In the genomic region with DNA sequence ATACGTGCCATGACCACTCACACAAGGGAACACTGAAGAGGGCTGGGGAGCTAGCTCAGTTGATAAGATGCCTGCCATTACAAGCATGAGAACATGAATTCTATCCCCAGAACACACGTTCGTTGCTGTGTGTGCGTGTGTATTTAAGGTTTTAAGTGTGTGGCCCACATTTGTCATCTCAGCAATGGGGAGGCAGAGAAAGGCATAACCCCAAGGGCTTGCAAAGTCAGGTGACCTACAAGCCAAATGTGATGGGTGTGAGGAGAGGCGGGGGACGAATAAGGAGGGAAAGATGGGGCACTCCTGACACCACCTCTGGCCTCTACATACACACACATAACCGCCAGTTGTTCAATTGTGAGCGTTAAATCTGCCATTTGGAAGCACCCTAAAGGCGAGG, we compare ENCODE assay signal across 8 mouse cellular contexts.
A peak's percentile ranks its signal among the peaks of the same experiment; 100 is the strongest.
DNase-seq lines count a peak whose midpoint lies in the region; ATAC-seq and TF ChIP-seq lines count a peak whose summit lies in the region.

No protein-coding gene starts in this region.

- WGBS in kidney, embryonic 15.5 days = 78% methylated on average over 9 of the region's 9 CpGs
- WGBS in kidney, adult 2 months = 87% methylated on average over 9 of the region's 9 CpGs
- WGBS in intestine, embryonic 14.5 days = 75% methylated on average over 9 of the region's 9 CpGs
- WGBS in neural tube, embryonic 12.5 days = 78% methylated on average over 9 of the region's 9 CpGs

- no peak for TF ChIP-seq POLR2A in kidney, adult 2 months (IDR thresholded peaks at IDR 0.05; ENCODE audit: low read depth, low read length)
- TF ChIP-seq POLR2A in cortical plate, adult 2 months (IDR thresholded peaks at IDR 0.05; ENCODE audit: extremely low read depth, insufficient read depth, low read length) = no peak

- H3K9me3 ChIP-seq in kidney, embryonic 15.5 days (replicated peaks) = no peaks in the 10 kb centered on the region
- no peaks in the 10 kb centered on the region for H3K9me3 ChIP-seq in intestine, embryonic 14.5 days (ENCODE audit: control insufficient read depth, low read length)
- no peaks in the 10 kb centered on the region for H3K9me3 ChIP-seq in neural tube, embryonic 12.5 days

- no peak; the same call in 1 of the 2 replicates for ATAC-seq in kidney, embryonic 15.5 days (replicated peaks; ENCODE audit: low FRiP score)
- ATAC-seq in intestine, embryonic 14.5 days (replicated peaks; ENCODE audit: low FRiP score, low TSS enrichment, low read depth) = no peak
- peak; percentile 10 for ATAC-seq in neural tube, embryonic 12.5 days (ENCODE audit: low FRiP score, low read depth)

- peak overlapping the region; percentile 70 for H3K4me3 ChIP-seq in kidney, embryonic 15.5 days (replicated peaks)
- H3K4me3 ChIP-seq in kidney, adult 2 months (ENCODE audit: insufficient read depth, low read depth, low read length) = no peak overlapping the region
- H3K4me3 ChIP-seq in cortical plate, adult 2 months (ENCODE audit: insufficient read depth, low read length) = peak overlapping the region; percentile 71; the same call in 1 of the 2 replicates
- peak overlapping the region; percentile 56 for H3K4me3 ChIP-seq in intestine, embryonic 14.5 days (ENCODE audit: low read depth, low read length)
- no peak overlapping the region for H3K4me3 ChIP-seq in neural tube, embryonic 12.5 days
- no peak overlapping the region for H3K4me3 ChIP-seq in left cerebral cortex, adult 2 months

- H3K4me2 ChIP-seq in kidney, embryonic 15.5 days = peak overlapping the region; percentile 69
- H3K4me2 ChIP-seq in intestine, embryonic 14.5 days (ENCODE audit: low read length) = peak overlapping the region; percentile 43
- H3K4me2 ChIP-seq in neural tube, embryonic 12.5 days (replicated peaks) = peak overlapping the region; percentile 60

- peaks cover 9% of the 10 kb centered on the region; the same call in 1 of the 2 replicates for H3K4me1 ChIP-seq in kidney, embryonic 15.5 days
- H3K4me1 ChIP-seq in kidney, adult 2 months (ENCODE audit: control insufficient read depth, insufficient read depth, low read length) = no peaks in the 10 kb centered on the region
- peaks cover 1% of the 10 kb centered on the region; the same call in 1 of the 2 replicates for H3K4me1 ChIP-seq in cortical plate, adult 2 months (ENCODE audit: control insufficient read depth, insufficient read depth, low read length)
- no peaks in the 10 kb centered on the region; the same call in 1 of the 2 replicates for H3K4me1 ChIP-seq in intestine, embryonic 14.5 days (replicated peaks; ENCODE audit: control insufficient read depth, insufficient read depth, low read length)
- peaks cover 7% of the 10 kb centered on the region; the same call in 1 of the 2 replicates for H3K4me1 ChIP-seq in neural tube, embryonic 12.5 days

- no peak for TF ChIP-seq CTCF in kidney, adult 2 months (conservative IDR thresholded peaks at IDR 0.05; ENCODE audit: insufficient read depth, insufficient read length, low read depth, low read length)
- TF ChIP-seq CTCF in cortical plate, adult 2 months (IDR thresholded peaks at IDR 0.05; ENCODE audit: extremely low read depth, insufficient read depth, low read length) = no peak
- no peak for TF ChIP-seq CTCF in left cerebral cortex, adult 2 months (IDR thresholded peaks at IDR 0.05)

- peak overlapping the region; percentile 100 for H3K27ac ChIP-seq in kidney, embryonic 15.5 days
- H3K27ac ChIP-seq in kidney, adult 2 months (ENCODE audit: insufficient read depth, low read depth, low read length) = no peak overlapping the region
- 0 out of 2 replicates have a peak overlapping the region, but pooled peaks have one; percentile 21 for H3K27ac ChIP-seq in cortical plate, adult 2 months (ENCODE audit: insufficient read depth, low read length)
- peak overlapping the region; percentile 97; the same call in 1 of the 2 replicates for H3K27ac ChIP-seq in intestine, embryonic 14.5 days (ENCODE audit: low read depth)
- H3K27ac ChIP-seq in neural tube, embryonic 12.5 days = peak overlapping the region; percentile 91; the same call in 1 of the 2 replicates
- no peak overlapping the region for H3K27ac ChIP-seq in left cerebral cortex, adult 2 months

- H3K9ac ChIP-seq in kidney, embryonic 15.5 days = peak overlapping the region; percentile 76
- no peak overlapping the region; the same call in 1 of the 2 replicates for H3K9ac ChIP-seq in intestine, embryonic 14.5 days (ENCODE audit: low read length)
- peak overlapping the region; percentile 73; the same call in 1 of the 2 replicates for H3K9ac ChIP-seq in neural tube, embryonic 12.5 days

- no peaks in the 10 kb centered on the region for H3K27me3 ChIP-seq in kidney, embryonic 15.5 days
- H3K27me3 ChIP-seq in kidney, adult 2 months (replicated peaks; ENCODE audit: control insufficient read depth, insufficient read depth, low read length) = no peaks in the 10 kb centered on the region
- no peaks in the 10 kb centered on the region for H3K27me3 ChIP-seq in intestine, embryonic 14.5 days (replicated peaks; ENCODE audit: control insufficient read depth, insufficient read depth, low read length)
- no peaks in the 10 kb centered on the region for H3K27me3 ChIP-seq in neural tube, embryonic 12.5 days (replicated peaks)

- H3K36me3 ChIP-seq in kidney, embryonic 15.5 days = no peaks in the 10 kb centered on the region
- H3K36me3 ChIP-seq in kidney, adult 2 months (ENCODE audit: control insufficient read depth, insufficient read depth, low read length) = no peaks in the 10 kb centered on the region
- no peaks in the 10 kb centered on the region for H3K36me3 ChIP-seq in intestine, embryonic 14.5 days (ENCODE audit: control insufficient read depth, insufficient read depth, low read length)
- H3K36me3 ChIP-seq in neural tube, embryonic 12.5 days = no peaks in the 10 kb centered on the region

- intact Hi-C loops in left cerebral cortex, adult 2 months (cut with DNase I) = loop anchor here (5.0 kb wide), 1 partner anchor 132 kb away; no protein-coding TSS in a partner anchor

- DNase-seq in kidney, adult 2 months = no peak
- no peak for DNase-seq in intestine, embryonic 14.5 days (ENCODE audit: low spot score)
- DNase-seq in right cerebral cortex, adult 2 months (ENCODE audit: low spot score in 2 of 2) = no peak
- DNase-seq in left cerebral cortex, adult 2 months (ENCODE audit: extremely low spot score in 1 of 2, low spot score in 2 of 2) = no peak
- no peak for DNase-seq in T-cell, adult 2 months (ENCODE audit: low spot score)

Comparison
In these comparisons a context has a peak if more than half of its experiments do, and no peak if none do; other contexts are left out.
1. H3K27ac ChIP-seq: peak in kidney, embryonic 15.5 days (single experiment), cortical plate, adult 2 months (single experiment), intestine, embryonic 14.5 days (single experiment) and neural tube, embryonic 12.5 days (single experiment); none in kidney, adult 2 months (single experiment) and left cerebral cortex, adult 2 months (single experiment).
2. H3K4me3 ChIP-seq: peak in kidney, embryonic 15.5 days (single experiment), cortical plate, adult 2 months (single experiment) and intestine, embryonic 14.5 days (single experiment); none in kidney, adult 2 months (single experiment), neural tube, embryonic 12.5 days (single experiment) and left cerebral cortex, adult 2 months (single experiment).
3. Peak in every context shown above with its lines, with median percentiles within 50 percentile points of each other: H3K4me2 ChIP-seq.